Comparison of ENCODE assay signal across 17 mouse cellular contexts in the genomic region with DNA sequence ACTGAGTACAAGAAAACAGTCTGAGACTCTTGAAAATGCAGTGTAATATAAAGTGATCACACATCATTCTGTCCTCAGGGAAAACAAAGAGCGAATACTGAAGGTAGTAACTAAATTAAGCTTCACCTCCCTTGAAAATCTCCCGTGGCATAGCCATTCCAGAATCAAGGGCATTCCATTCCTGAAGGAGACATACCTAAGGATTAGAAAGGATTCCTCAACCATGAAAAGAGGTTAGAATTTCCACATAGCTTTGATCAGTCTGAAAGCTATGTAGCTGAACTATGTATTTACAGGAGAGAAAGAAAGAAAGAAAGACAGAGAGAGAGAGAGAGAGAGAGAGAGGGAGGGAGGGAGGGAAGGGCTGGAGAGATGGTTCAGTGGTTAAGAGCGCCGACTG.
DNase-seq lines count a peak whose midpoint lies in the region; ATAC-seq and TF ChIP-seq lines count a peak whose summit lies in the region.
"Had no signal": no experiment of that assay in that cellular context is flagged by ENCODE, and none has a peak within 500 bp of the region (broad histone marks: within the 10 kb centered on the region; RNA-seq: fewer than 3 reads in every experiment).

No protein-coding gene starts in this region.

- no peaks in the 10 kb centered on the region for H3K4me1 ChIP-seq in kidney, postnatal 0 days (replicated peaks; ENCODE audit: insufficient read depth, low read length)
- H3K4me1 ChIP-seq in midbrain, embryonic 11.5 days (ENCODE audit: control insufficient read depth, insufficient read depth, low read length) = no peaks in the 10 kb centered on the region
- no peaks in the 10 kb centered on the region for H3K4me1 ChIP-seq in midbrain, embryonic 13.5 days (replicated peaks)
- H3K4me1 ChIP-seq: embryonic facial prominence, embryonic 13.5 days had no signal

- peak; percentile 2 for DNase-seq in kidney, postnatal 0 days (ENCODE audit: low spot score)
- DNase-seq in kidney, postnatal 25 days = no peak
- DNase-seq in R1 (ENCODE audit: low read depth, low spot score) = peak; percentile 7
- no peak for DNase-seq in midbrain, embryonic 11.5 days (ENCODE audit: low spot score, missing footprints)
- DNase-seq: adrenal gland, adult 2 months; adrenal gland, postnatal 10 days; adrenal gland, postnatal 25 days; cerebellum, adult 11 months; cerebellum, adult 18-20 months; cerebellum, adult 8-10 months; cerebellum, adult 9-11 months; cerebellum, postnatal 14 days; forebrain, postnatal 0 days had no signal

- H3K27ac ChIP-seq in kidney, postnatal 0 days = no peak overlapping the region
- H3K27ac ChIP-seq in midbrain, embryonic 11.5 days (ENCODE audit: low read depth, low read length) = no peak overlapping the region
- no peak overlapping the region for H3K27ac ChIP-seq in midbrain, embryonic 13.5 days
- H3K27ac ChIP-seq: embryonic facial prominence, embryonic 13.5 days; forebrain, embryonic 13.5 days; forebrain, embryonic 15.5 days had no signal

- H3K36me3 ChIP-seq in kidney, postnatal 0 days (ENCODE audit: insufficient read depth, low read length) = no peaks in the 10 kb centered on the region
- no peaks in the 10 kb centered on the region for H3K36me3 ChIP-seq in midbrain, embryonic 11.5 days (ENCODE audit: control insufficient read depth, insufficient read depth, low read length)
- no peaks in the 10 kb centered on the region for H3K36me3 ChIP-seq in midbrain, embryonic 13.5 days
- H3K36me3 ChIP-seq: embryonic facial prominence, embryonic 13.5 days; forebrain, embryonic 15.5 days had no signal

- no peak overlapping the region for H3K4me3 ChIP-seq in kidney, postnatal 0 days (replicated peaks; ENCODE audit: low read depth, low read length)
- H3K4me3 ChIP-seq in midbrain, embryonic 11.5 days (ENCODE audit: low read depth, low read length) = no peak overlapping the region
- no peak overlapping the region for H3K4me3 ChIP-seq in midbrain, embryonic 13.5 days (replicated peaks)
- H3K4me3 ChIP-seq: embryonic facial prominence, embryonic 13.5 days; forebrain, embryonic 13.5 days; forebrain, embryonic 15.5 days had no signal

- no peaks in the 10 kb centered on the region for H3K27me3 ChIP-seq in kidney, postnatal 0 days (ENCODE audit: insufficient read depth, low read length)
- H3K27me3 ChIP-seq in midbrain, embryonic 11.5 days (ENCODE audit: control insufficient read depth, insufficient read depth, low read length) = no peaks in the 10 kb centered on the region
- H3K27me3 ChIP-seq in midbrain, embryonic 13.5 days = no peaks in the 10 kb centered on the region
- H3K27me3 ChIP-seq: embryonic facial prominence, embryonic 13.5 days; forebrain, embryonic 13.5 days; forebrain, embryonic 15.5 days had no signal

- no peak overlapping the region for H3K4me2 ChIP-seq in kidney, postnatal 0 days (ENCODE audit: low read length)
- H3K4me2 ChIP-seq in midbrain, embryonic 11.5 days = no peak overlapping the region
- no peak overlapping the region for H3K4me2 ChIP-seq in midbrain, embryonic 13.5 days (replicated peaks)
- H3K4me2 ChIP-seq: embryonic facial prominence, embryonic 13.5 days; forebrain, embryonic 13.5 days; forebrain, embryonic 15.5 days had no signal

- no peaks in the 10 kb centered on the region for H3K9me3 ChIP-seq in kidney, postnatal 0 days (replicated peaks; ENCODE audit: low read length)
- no peaks in the 10 kb centered on the region for H3K9me3 ChIP-seq in midbrain, embryonic 11.5 days (ENCODE audit: control insufficient read depth, low read length)
- no peaks in the 10 kb centered on the region for H3K9me3 ChIP-seq in midbrain, embryonic 13.5 days
- H3K9me3 ChIP-seq: embryonic facial prominence, embryonic 13.5 days; forebrain, embryonic 13.5 days; forebrain, embryonic 15.5 days had no signal

- ATAC-seq in kidney, postnatal 0 days (replicated peaks; ENCODE audit: low FRiP score, low read depth) = no peak
- ATAC-seq in midbrain, embryonic 11.5 days (ENCODE audit: low FRiP score) = no peak
- ATAC-seq in midbrain, embryonic 13.5 days = no peak
- ATAC-seq: forebrain, embryonic 13.5 days; forebrain, embryonic 15.5 days; forebrain, postnatal 0 days had no signal

- no peak overlapping the region for H3K9ac ChIP-seq in kidney, postnatal 0 days (ENCODE audit: low read depth, low read length)
- no peak overlapping the region for H3K9ac ChIP-seq in midbrain, embryonic 11.5 days (ENCODE audit: low read length)
- no peak overlapping the region for H3K9ac ChIP-seq in midbrain, embryonic 13.5 days (replicated peaks)
- H3K9ac ChIP-seq: embryonic facial prominence, embryonic 13.5 days; forebrain, embryonic 13.5 days; forebrain, embryonic 15.5 days; forebrain, postnatal 0 days had no signal

- 66% methylated on average over 4 of the region's 4 CpGs for WGBS in kidney, postnatal 0 days
- WGBS in midbrain, embryonic 11.5 days = 81% methylated on average over 4 of the region's 4 CpGs
- WGBS in midbrain, embryonic 13.5 days = 80% methylated on average over 4 of the region's 4 CpGs

- TF ChIP-seq CTCF in kidney, postnatal 0 days (IDR thresholded peaks at IDR 0.05; ENCODE audit: low read depth) = no peak

Comparison
In these comparisons a context has a peak if more than half of its experiments do, and no peak if none do; other contexts are left out.
1. DNase-seq: peak in kidney, postnatal 0 days (single experiment) and R1 (single experiment); none in kidney, postnatal 25 days (0 of 2) and midbrain, embryonic 11.5 days (single experiment).